Mouse (Mus musculus): ENCODE data around the gene Rbms3.

Gene Rbms3

DNA sequence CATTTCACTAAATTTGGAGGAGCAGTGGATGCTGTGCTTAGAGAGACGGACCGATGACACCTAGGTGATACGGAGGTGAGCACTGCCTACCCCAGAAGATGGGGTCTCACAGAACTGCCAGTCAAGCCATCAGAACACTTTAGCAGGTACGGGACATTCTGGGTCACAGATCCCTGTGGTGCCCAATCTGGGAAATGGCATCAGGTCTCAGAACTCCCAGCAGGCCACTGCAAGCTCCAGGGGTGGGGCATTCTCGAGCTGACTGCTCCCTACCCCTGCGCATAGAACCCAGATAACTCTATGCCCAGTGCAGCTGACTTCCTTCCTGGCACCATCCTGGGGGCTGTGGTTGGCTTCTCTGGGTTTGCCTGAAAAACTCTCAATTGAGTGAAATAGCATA, 536.2 kb downstream of the Rbms3 start:
- 96% methylated on average over 6 of the region's 6 CpGs for WGBS

- 93% methylated on average over 8 of the region's 8 CpGs for WGBS
Observed at GRCm38 (mm10) chr9:117092177-117092555, 537.5 kb downstream of the Rbms3 start.

- WGBS, result 85% methylated on average over 9 of the region's 9 CpGs
Observed at GRCm38 (mm10) chr9:117091253-117092176, 538.2 kb downstream of the Rbms3 start.

DNA sequence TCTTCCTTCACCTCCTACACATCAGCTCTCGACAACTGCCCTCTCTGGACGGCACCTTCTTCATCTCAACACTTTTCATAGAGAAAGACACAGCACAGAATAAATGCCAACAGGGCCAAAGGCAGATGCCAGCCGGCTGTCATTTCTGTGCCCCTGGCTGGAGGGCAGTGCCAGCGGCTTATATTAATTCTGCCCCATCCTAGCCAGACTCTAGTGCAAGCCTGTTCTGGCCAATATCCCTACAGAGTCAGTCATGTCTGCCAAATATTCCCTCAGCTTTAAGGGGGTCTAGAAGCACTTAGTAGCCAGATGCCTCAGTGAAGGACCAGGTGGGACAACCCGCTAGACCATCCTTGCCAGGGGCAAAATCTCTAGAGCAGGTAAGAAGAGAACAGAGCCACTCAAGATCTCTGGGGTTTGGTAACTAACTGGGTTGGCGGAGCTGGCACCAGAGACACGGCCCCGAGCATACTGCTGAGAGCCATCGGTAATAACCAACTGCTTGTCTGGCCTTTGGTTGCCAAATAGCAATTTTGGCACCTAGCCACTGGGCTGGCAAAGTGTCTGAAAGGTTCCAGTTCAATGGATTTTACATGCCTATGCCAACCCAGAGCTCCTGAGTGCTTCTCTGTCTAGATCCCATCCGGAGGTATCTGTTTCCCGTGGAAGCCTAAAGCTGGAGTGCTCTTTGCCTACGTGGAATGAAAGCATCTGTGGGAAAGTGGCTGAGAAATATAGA, 540.1 kb downstream of the Rbms3 start:
- WGBS, result 59% methylated on average over 12 of the region's 12 CpGs

GRCm38 (mm10) chr9:117088309-117088708, 541.4 kb downstream of the Rbms3 start:
- 80% methylated on average over 6 of the region's 6 CpGs for WGBS

GRCm38 (mm10) chr9:117085706-117086105, 544.0 kb downstream of the Rbms3 start:
- WGBS, result 90% methylated on average over 9 of the region's 9 CpGs

DNA sequence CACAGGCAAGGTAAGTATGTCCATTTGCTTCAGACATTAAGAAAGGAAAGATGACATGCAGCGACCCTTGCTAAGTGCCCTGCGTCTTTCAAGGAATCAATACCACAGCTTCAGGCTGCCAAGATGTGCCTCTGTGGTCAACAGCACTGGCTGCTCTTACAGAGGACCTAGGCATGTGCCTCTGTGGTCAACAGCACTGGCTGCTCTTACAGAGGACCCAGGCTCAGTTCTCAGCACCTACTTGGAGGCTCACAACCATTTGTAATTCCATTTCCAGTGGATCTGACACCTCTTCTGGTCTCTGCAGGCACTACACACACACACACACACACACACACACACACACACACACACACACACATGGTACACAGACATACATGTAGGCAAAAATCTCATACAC, 545.2 kb downstream of the Rbms3 start:
- WGBS, result 100% methylated on average over 2 of the region's 2 CpGs

- WGBS, result 93% methylated on average over 8 of the region's 8 CpGs
Observed at GRCm38 (mm10) chr9:117079471-117079870, 550.2 kb downstream of the Rbms3 start.

DNA sequence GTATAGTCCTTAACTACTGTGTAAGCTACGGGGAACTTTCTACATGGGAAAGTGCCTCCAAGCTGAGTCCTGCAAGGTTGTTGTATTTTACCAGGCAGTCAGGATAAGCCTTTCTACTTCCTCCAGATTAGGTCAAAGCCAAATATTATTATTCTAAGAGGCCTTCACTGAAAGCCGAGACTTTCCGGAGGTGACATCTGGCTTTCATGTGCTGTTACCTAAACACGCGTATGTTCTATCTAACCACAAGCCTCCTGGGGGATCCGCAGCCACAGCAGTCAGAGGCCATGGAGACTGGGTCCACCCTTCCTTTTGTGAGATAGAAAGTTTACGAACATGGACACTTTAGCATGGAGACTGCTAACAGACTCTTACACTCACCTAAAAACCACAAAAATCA, 552.2 kb downstream of the Rbms3 start:
- 82% methylated on average over 7 of the region's 7 CpGs for WGBS

GRCm38 (mm10) chr9:117076785-117077184, 552.9 kb downstream of the Rbms3 start:
- 69% methylated on average over 8 of the region's 8 CpGs for WGBS

GRCm38 (mm10) chr9:117072433-117073099, 557.1 kb downstream of the Rbms3 start:
- WGBS, result 75% methylated on average over 2 of the region's 2 CpGs

- 88% methylated on average over 2 of the region's 2 CpGs for WGBS
Observed at GRCm38 (mm10) chr9:117070616-117071015, 559.1 kb downstream of the Rbms3 start.

DNA sequence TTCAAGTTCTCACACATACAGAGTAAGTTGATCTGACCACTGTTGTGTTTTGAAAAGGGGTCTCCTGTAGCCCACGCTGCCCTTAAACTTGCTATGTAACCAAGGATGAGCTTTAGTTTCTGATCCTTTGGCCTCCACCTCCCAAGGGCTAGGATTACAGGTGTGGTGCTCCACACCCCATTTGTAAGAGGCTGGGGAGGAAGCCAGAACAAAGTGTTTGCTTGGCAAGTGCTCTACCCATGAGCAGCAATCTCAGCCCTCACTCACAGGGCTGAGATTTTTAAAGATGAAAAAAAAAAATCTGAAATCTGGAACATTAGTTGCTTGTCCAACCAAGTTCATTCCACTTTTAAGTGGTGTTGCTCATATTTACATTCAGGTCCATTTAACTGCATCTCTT, 560.5 kb downstream of the Rbms3 start:
- WGBS, result 94% methylated on average over 1 of the region's 1 CpGs

GRCm38 (mm10) chr9:117067703-117068419, 561.9 kb downstream of the Rbms3 start:
- WGBS, result 89% methylated on average over 11 of the region's 11 CpGs

- WGBS, result 86% methylated on average over 3 of the region's 3 CpGs
Observed at GRCm38 (mm10) chr9:117066502-117066901, 563.2 kb downstream of the Rbms3 start.

- WGBS, result 94% methylated on average over 6 of the region's 6 CpGs
Observed at GRCm38 (mm10) chr9:117065601-117066000, 564.1 kb downstream of the Rbms3 start.

DNA sequence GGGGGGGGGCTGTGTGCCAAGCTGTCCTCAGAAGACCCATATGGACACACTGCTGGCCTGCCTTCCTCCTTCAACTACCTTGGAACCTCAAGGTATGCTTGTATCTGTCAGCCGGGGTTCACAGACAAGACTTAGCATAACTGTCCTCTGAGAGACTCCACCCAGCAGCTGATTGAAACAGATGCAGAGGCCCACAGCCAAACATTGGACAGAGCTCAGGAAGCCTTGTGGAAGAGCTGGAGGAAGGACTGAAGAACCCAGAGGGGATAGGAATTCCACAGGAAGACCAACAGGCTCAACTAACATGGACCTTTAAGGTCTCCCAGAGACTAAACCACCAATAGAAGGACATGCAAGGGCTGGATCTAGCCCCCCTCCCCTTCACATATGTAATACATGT, 570.1 kb downstream of the Rbms3 start:
- 83% methylated on average over 1 of the region's 1 CpGs for WGBS

DNA sequence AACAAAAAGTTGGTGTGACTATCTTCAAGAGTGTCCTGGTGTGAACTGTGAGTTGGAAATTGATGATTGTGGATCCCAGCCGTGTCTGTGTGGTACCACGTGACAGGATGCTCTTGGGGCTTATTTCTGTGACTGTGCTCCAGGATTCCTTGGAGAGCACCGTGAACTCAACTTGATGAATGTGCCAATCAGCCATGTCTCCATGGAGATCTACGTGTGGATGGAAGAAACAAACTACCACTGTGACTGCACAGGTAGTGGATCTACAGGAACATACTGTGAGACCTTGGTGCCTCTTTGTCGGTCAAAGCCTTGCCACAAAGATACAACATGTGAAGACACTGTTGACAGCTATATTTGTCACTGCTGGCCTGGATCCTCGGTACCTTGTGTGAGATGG, 570.6 kb downstream of the Rbms3 start:
- WGBS, result 89% methylated on average over 6 of the region's 6 CpGs

DNA sequence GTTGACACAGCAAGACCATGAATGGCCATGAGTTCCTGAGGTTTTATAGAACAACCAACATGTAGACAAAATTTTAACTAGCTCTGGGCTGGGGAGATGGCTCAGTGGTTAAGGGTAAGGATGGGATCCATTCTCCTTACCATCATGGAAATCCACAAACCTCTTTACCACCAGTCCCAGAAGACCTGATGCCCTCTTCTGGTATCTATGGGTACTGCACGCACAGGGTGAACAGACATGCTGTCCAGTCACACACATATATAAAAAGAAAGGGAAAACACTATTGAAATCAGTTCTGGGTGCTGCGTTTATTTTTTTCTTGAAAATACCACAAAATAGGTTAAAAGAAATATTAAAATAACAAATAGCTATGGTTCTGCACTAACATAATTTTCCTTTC, 577.8 kb downstream of the Rbms3 start:
- WGBS, result 97% methylated on average over 2 of the region's 2 CpGs

DNA sequence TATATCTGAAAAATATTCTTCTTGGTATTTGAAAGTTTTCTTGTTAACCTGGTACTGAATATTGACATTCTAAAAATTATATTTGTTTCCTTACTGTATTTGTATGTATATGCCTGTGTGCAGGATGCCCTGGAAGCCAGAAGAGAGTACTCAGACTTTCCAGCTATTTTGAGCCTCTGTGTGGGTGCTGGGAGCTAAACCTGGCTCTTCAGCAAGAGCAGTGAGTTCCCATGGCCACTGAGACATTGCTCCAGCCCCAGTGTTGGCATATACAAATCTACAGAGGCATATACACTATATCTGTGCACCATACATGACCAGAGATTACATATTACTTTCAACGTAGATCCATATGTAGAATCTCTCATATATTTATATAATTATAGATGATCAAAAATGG, 581.1 kb downstream of the Rbms3 start:
- WGBS, result 83% methylated on average over 1 of the region's 1 CpGs

- WGBS, result 61% methylated on average over 2 of the region's 2 CpGs
Observed at GRCm38 (mm10) chr9:117041993-117042366, 587.7 kb downstream of the Rbms3 start.

GRCm38 (mm10) chr9:117039941-117040453, 589.7 kb downstream of the Rbms3 start:
- 57% methylated on average over 6 of the region's 6 CpGs for WGBS
